Mouse (Mus musculus) layer of hippocampus, adult 18-20 months (tissue): ENCODE measurements around the gene Gnai1. TPM values are rescaled to one million over a fixed set of nuclear protein-coding genes. Genes with fewer than 3 reads are reported as not detected.
A peak's percentile ranks its signal among the peaks of the same experiment; 100 is the strongest.
"Not testable (repeated sequence)": the region's sequence is repeated elsewhere in the genome, so short reads cannot be mapped to it uniquely, and the experiment has no call there.

Source experiments
- DNase-seq, 2 experiments: peaks; one replicate each; pipeline ENCODE4 v3.0.0; 2022; ENCODE audit warnings: low spot score in 2 of 2
- long read RNA-seq: library from polyadenylated mRNA; stranded (forward); transcript quantifications from one replicate; pipeline ENCODE4 v2.0.0, GENCODE M21; 2021
- total RNA-seq, 2 experiments: library from RNA; stranded (reverse); gene quantifications; 2 replicates each; pipeline ENCODE4 v1.2.3; 2021

Gene Gnai1
- 100 to 1,000 TPM; 171 to 175 TPM for total RNA-seq
- long read RNA-seq, transcript Gnai1-201 (8 exons, 3,135 nt), result major isoform, 356 of 381 reads
- long read RNA-seq, partial matches to known transcripts, result 10 of 381 reads
- long read RNA-seq, other reads (novel, unspliced or antisense), result 15 of 381 reads

- DNase-seq, result peak; percentile 59 to 75
Observed at GRCm38 (mm10) chr5:18360281-18360819, at the start of gene Gnai1. Gene Gnai1 (minus strand): TSS chr5:18360355.

- DNase-seq, result no peak
Observed at GRCm38 (mm10) chr5:18367864-18368263, 7.7 kb upstream of the Gnai1 start.

- no peak for DNase-seq
Observed at GRCm38 (mm10) chr5:18365460-18365859, 5.3 kb upstream of the Gnai1 start.

- no peak for DNase-seq
Observed at GRCm38 (mm10) chr5:18360956-18361355, 801 bp upstream of the Gnai1 start.

GRCm38 (mm10) chr5:18359376-18360280, 527 bp downstream of the Gnai1 start:
- DNase-seq, result peak; percentile 31 to 48

GRCm38 (mm10) chr5:18358778-18359177, 1.4 kb downstream of the Gnai1 start:
- no peak for DNase-seq

- DNase-seq, result peak in 1 of 2 experiments; percentile 53
Observed at GRCm38 (mm10) chr5:18358191-18358590, 2.0 kb downstream of the Gnai1 start.

GRCm38 (mm10) chr5:18347297-18347696, 12.9 kb downstream of the Gnai1 start:
- DNase-seq, result no peak

- DNase-seq, result no peak
Observed at GRCm38 (mm10) chr5:18343455-18344142, 16.6 kb downstream of the Gnai1 start.

- no peak for DNase-seq
Observed at GRCm38 (mm10) chr5:18342765-18343454, 17.2 kb downstream of the Gnai1 start.

GRCm38 (mm10) chr5:18341876-18342275, 18.3 kb downstream of the Gnai1 start:
- not testable (repeated sequence) for DNase-seq

GRCm38 (mm10) chr5:18332256-18332655, 27.9 kb downstream of the Gnai1 start:
- DNase-seq, result no peak

GRCm38 (mm10) chr5:18330726-18331125, 29.4 kb downstream of the Gnai1 start:
- no peak for DNase-seq

GRCm38 (mm10) chr5:18326159-18326558, 34.0 kb downstream of the Gnai1 start:
- DNase-seq, result peak in 1 of 2 experiments; percentile 41

GRCm38 (mm10) chr5:18323534-18323933, 36.6 kb downstream of the Gnai1 start:
- no peak for DNase-seq

- no peak for DNase-seq
Observed at GRCm38 (mm10) chr5:18321661-18322060, 38.5 kb downstream of the Gnai1 start.

- DNase-seq, result no peak
Observed at GRCm38 (mm10) chr5:18318846-18319245, 41.3 kb downstream of the Gnai1 start.

- no peak for DNase-seq
Observed at GRCm38 (mm10) chr5:18307229-18307804, 52.8 kb downstream of the Gnai1 start.

- no peak for DNase-seq
Observed at GRCm38 (mm10) chr5:18296584-18296983, 63.6 kb downstream of the Gnai1 start.

GRCm38 (mm10) chr5:18292744-18293143, 67.4 kb downstream of the Gnai1 start:
- DNase-seq, result peak in 1 of 2 experiments; percentile 30

GRCm38 (mm10) chr5:18289530-18289929, 70.6 kb downstream of the Gnai1 start:
- DNase-seq, result no peak
